ENCODE assay signal across 7 mouse cellular contexts in the genomic region with DNA sequence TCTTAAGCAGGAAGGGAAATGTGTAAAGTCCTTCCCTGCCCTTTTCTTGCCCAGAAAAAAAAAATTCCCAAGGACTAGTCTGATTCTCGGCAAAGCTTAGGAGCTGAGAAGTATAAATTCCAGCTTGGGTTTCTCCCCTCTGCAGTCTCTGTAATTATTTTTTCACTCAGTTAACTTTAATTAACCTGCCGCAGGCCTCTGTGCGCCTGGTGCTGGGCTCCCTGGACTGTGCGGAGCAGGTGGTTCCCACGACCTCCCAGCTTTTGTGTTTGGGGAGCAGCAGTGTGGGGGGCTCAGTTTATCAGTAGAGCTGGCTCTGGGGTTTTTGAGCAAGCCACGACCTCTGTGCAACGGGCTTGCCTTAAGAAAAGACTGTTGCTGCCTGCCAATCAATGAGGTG.
"Had no signal": no experiment of that assay in that cellular context is flagged by ENCODE, and none has a peak within 500 bp of the region (broad histone marks: within the 10 kb centered on the region; RNA-seq: fewer than 3 reads in every experiment).

No protein-coding gene starts in this region.

- DNase-seq: lung, adult 18-20 months; right cerebral cortex, adult 18-20 months; right cerebral cortex, postnatal 25 days had no signal

- H3K9ac ChIP-seq: intestine, embryonic 15.5 days; limb, embryonic 13.5 days; liver, embryonic 14.5 days; midbrain, embryonic 15.5 days had no signal

- H3K27ac ChIP-seq: intestine, embryonic 15.5 days; limb, embryonic 13.5 days; liver, embryonic 14.5 days; midbrain, embryonic 15.5 days had no signal

- H3K36me3 ChIP-seq: intestine, embryonic 15.5 days; limb, embryonic 13.5 days; midbrain, embryonic 15.5 days had no signal

- ATAC-seq: intestine, embryonic 15.5 days; midbrain, embryonic 15.5 days had no signal

- H3K9me3 ChIP-seq: intestine, embryonic 15.5 days; limb, embryonic 13.5 days; midbrain, embryonic 15.5 days had no signal

- H3K4me2 ChIP-seq: intestine, embryonic 15.5 days; limb, embryonic 13.5 days; midbrain, embryonic 15.5 days had no signal

- H3K4me3 ChIP-seq: intestine, embryonic 15.5 days; limb, embryonic 13.5 days; midbrain, embryonic 15.5 days had no signal

- H3K27me3 ChIP-seq: intestine, embryonic 15.5 days; midbrain, embryonic 15.5 days had no signal
